8 mouse cellular contexts compared by ENCODE assay signal in the genomic region with DNA sequence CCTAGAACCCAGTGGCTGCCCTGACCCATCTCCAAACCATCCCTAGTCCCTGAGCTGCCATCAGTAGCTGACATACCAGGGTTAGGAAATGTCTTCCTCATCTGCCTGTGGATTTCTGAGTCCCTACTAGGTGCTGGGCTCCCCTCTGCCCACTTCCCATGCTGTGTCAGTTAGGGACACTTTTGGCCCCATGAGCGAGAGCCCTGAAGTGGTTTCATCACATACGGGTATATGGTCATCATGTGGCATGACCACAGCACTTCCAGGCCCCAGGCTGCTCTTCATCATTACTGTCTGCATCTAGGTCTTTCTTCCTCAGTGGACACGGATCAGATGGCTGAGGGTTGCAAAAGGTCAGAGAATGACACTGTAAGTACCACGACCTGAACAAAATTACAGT. TPM values are rescaled to one million over a fixed set of nuclear protein-coding genes. Genes with fewer than 3 reads are reported as not detected.
DNase-seq lines count a peak whose midpoint lies in the region; ATAC-seq and TF ChIP-seq lines count a peak whose summit lies in the region.

TSS of gene Ap5s1 (plus strand) at position 301 of the 400 bp plus-strand sequence.

- no peak within 1 kb of the TSS for H3K9ac ChIP-seq in intestine, embryonic 16.5 days (ENCODE audit: low read depth, low read length)
- H3K9ac ChIP-seq in midbrain, embryonic 11.5 days (ENCODE audit: low read length) = no peak within 1 kb of the TSS

- H3K4me2 ChIP-seq in intestine, embryonic 16.5 days (ENCODE audit: low read depth, low read length) = no peak within 1 kb of the TSS
- H3K4me2 ChIP-seq in midbrain, embryonic 11.5 days = no peak within 1 kb of the TSS

- H3K4me1 ChIP-seq in kidney, adult 2 months (ENCODE audit: control insufficient read depth, insufficient read depth, low read length) = peaks cover 16% of the 10 kb centered on the region; the same call in 1 of the 2 replicates
- H3K4me1 ChIP-seq in intestine, embryonic 16.5 days (ENCODE audit: control insufficient read depth, insufficient read depth, low read length) = peaks cover 25% of the 10 kb centered on the region
- peaks cover 9% of the 10 kb centered on the region for H3K4me1 ChIP-seq in midbrain, embryonic 11.5 days (ENCODE audit: control insufficient read depth, insufficient read depth, low read length)

- no peak within 1 kb of the TSS for H3K27ac ChIP-seq in kidney, adult 2 months (ENCODE audit: insufficient read depth, low read depth, low read length)
- no peak within 1 kb of the TSS for H3K27ac ChIP-seq in intestine, embryonic 16.5 days (ENCODE audit: low read length)
- H3K27ac ChIP-seq in midbrain, embryonic 11.5 days (ENCODE audit: low read depth, low read length) = no peak within 1 kb of the TSS

- DNase-seq in kidney, adult 2 months = no peak
- no peak for DNase-seq in kidney, postnatal 14 days
- no peak for DNase-seq in adrenal gland, postnatal 25 days
- no peak for DNase-seq in gastrocnemius, postnatal 14 days
- DNase-seq in midbrain, embryonic 11.5 days (ENCODE audit: low spot score, missing footprints) = no peak
- DNase-seq in cerebellum, adult 9-11 months = no peak
- no peak for DNase-seq in kidney, postnatal 25 days

- ATAC-seq in intestine, embryonic 16.5 days = no peak
- no peak for ATAC-seq in midbrain, embryonic 11.5 days (ENCODE audit: low FRiP score)

- WGBS in kidney, adult 2 months = 78% methylated on average over 4 of the region's 4 CpGs
- WGBS in intestine, embryonic 16.5 days = 80% methylated on average over 4 of the region's 4 CpGs
- 87% methylated on average over 4 of the region's 4 CpGs for WGBS in midbrain, embryonic 11.5 days

- intact Hi-C loops in gastrocnemius, postnatal 14 days (cut with DNase I; ENCODE audit: low total_unique reads) = no loop called here

- H3K4me3 ChIP-seq in kidney, adult 2 months (ENCODE audit: insufficient read depth, low read depth, low read length) = no peak within 1 kb of the TSS
- no peak within 1 kb of the TSS for H3K4me3 ChIP-seq in intestine, embryonic 16.5 days (ENCODE audit: low read length)
- H3K4me3 ChIP-seq in midbrain, embryonic 11.5 days (ENCODE audit: low read depth, low read length) = no peak within 1 kb of the TSS

- H3K36me3 ChIP-seq in kidney, adult 2 months (ENCODE audit: control insufficient read depth, insufficient read depth, low read length) = no peaks in the 10 kb centered on the region
- no peaks in the 10 kb centered on the region for H3K36me3 ChIP-seq in intestine, embryonic 16.5 days (ENCODE audit: control insufficient read depth, insufficient read depth, low read length)
- no peaks in the 10 kb centered on the region for H3K36me3 ChIP-seq in midbrain, embryonic 11.5 days (ENCODE audit: control insufficient read depth, insufficient read depth, low read length)

- TF ChIP-seq POLR2A in kidney, adult 2 months (IDR thresholded peaks at IDR 0.05; ENCODE audit: low read depth, low read length) = no peak

- TF ChIP-seq CTCF in kidney, adult 2 months (conservative IDR thresholded peaks at IDR 0.05; ENCODE audit: insufficient read depth, insufficient read length, low read depth, low read length) = no peak

- no peaks in the 10 kb centered on the region for H3K9me3 ChIP-seq in intestine, embryonic 16.5 days (ENCODE audit: control insufficient read depth, low read length)
- no peaks in the 10 kb centered on the region for H3K9me3 ChIP-seq in midbrain, embryonic 11.5 days (ENCODE audit: control insufficient read depth, low read length)

- H3K27me3 ChIP-seq in kidney, adult 2 months (replicated peaks; ENCODE audit: control insufficient read depth, insufficient read depth, low read length) = no peaks in the 10 kb centered on the region
- no peaks in the 10 kb centered on the region for H3K27me3 ChIP-seq in intestine, embryonic 16.5 days (replicated peaks; ENCODE audit: control insufficient read depth, insufficient read depth, low read length)
- no peaks in the 10 kb centered on the region for H3K27me3 ChIP-seq in midbrain, embryonic 11.5 days (ENCODE audit: control insufficient read depth, insufficient read depth, low read length)

RNA-seq across cellular contexts. Expression of gene Ap5s1, which starts in this region (rescaled TPM):
- polyA plus RNA-seq in kidney, adult 2 months (2012; rRNA removed) = 48.5 and 51.6 TPM in 2 replicates
- total RNA-seq in adrenal gland, postnatal 25 days (2021) = 18.6 and 24.5 TPM in 2 replicates
- total RNA-seq in gastrocnemius, postnatal 14 days (2021) = 10 to 100 TPM; 14.9 to 17.4 TPM
- polyA plus RNA-seq in intestine, embryonic 16.5 days (2015; fragmentation: Nextera tagmentation; extraction: Ambion mirVana) = 27.2 and 30.7 TPM in 2 replicates
- 26.6 and 29.4 TPM in 2 replicates for polyA plus RNA-seq in midbrain, embryonic 11.5 days (2014; fragmentation: Nextera tagmentation; extraction: Ambion mirVana)
